Mouse (Mus musculus) heart, embryonic 15.5 days (tissue): ENCODE data around the gene Tm6sf1. TPM values are rescaled to one million over a fixed set of nuclear protein-coding genes. Genes with fewer than 3 reads are reported as not detected.
"Not testable (repeated sequence)": the region's sequence is repeated elsewhere in the genome, so short reads cannot be mapped to it uniquely, and the experiment has no call there.

Experiments used
- ATAC-seq: fragments of 200-750 bp; cut with Nextera tagmentation; replicated peaks from 2 replicates; pipeline ENCODE4 v1.8.0; 2017; ENCODE audit warnings: low read depth, moderate TSS enrichment; ENCODE audit not compliant: insufficient number of reproducible peaks, insufficient read depth, low FRiP score
- H3K27ac ChIP-seq: fragments of 300-500 bp; sonication (generic); 2 replicates; pipeline ENCODE4 v1.5.1; 2015; ENCODE audit warnings: mild to moderate bottlenecking, inconsistent platforms
- H3K27me3 ChIP-seq: fragments of 300-500 bp; sonication (generic); 2 replicates; pipeline ENCODE4 v1.6.1; 2015; ENCODE audit warnings: inconsistent platforms
- H3K36me3 ChIP-seq: fragments of 300-500 bp; sonication (generic); 2 replicates; pipeline ENCODE4 v1.6.1; 2015; ENCODE audit warnings: mild to moderate bottlenecking, inconsistent platforms
- H3K4me1 ChIP-seq: fragments of 300-500 bp; sonication (generic); replicated peaks from 2 replicates; pipeline ENCODE4 v1.6.1; 2015; ENCODE audit warnings: inconsistent platforms
- H3K4me2 ChIP-seq: fragments of 300-500 bp; sonication (generic); 2 replicates; pipeline ENCODE4 v1.6.1; 2015; ENCODE audit warnings: inconsistent platforms, mild to moderate bottlenecking, moderate library complexity
- H3K4me3 ChIP-seq: fragments of 300-500 bp; sonication (generic); 2 replicates; pipeline ENCODE4 v1.5.1; 2015; ENCODE audit warnings: mild to moderate bottlenecking, inconsistent platforms
- H3K9ac ChIP-seq: fragments of 300-500 bp; sonication (generic); 2 replicates; pipeline ENCODE4 v1.6.1; 2015; ENCODE audit warnings: mild to moderate bottlenecking, inconsistent platforms
- H3K9me3 ChIP-seq: fragments of 300-500 bp; sonication (generic); replicated peaks from 2 replicates; pipeline ENCODE4 v1.6.1; 2016; ENCODE audit warnings: inconsistent platforms
- WGBS: fragments of 180-500 bp; shearing (Covaris S2); methylation state at CpG from one replicate; pipeline ENCODE4 v1.1.7; 2015; ENCODE audit warnings: mixed read lengths; 5-methylcytosine and 5-hydroxymethylcytosine counted together
- polyA plus RNA-seq: library from polyadenylated mRNA; unstranded; fragments of >200 nt; fragmentation: Nextera tagmentation; extraction: Ambion mirVana; gene quantifications from 2 replicates; pipeline ENCODE4 v1.2.1, GENCODE M21; 2015

The Tm6sf1 gene
- 28.2 and 33.6 TPM in 2 replicates for polyA plus RNA-seq

DNA sequence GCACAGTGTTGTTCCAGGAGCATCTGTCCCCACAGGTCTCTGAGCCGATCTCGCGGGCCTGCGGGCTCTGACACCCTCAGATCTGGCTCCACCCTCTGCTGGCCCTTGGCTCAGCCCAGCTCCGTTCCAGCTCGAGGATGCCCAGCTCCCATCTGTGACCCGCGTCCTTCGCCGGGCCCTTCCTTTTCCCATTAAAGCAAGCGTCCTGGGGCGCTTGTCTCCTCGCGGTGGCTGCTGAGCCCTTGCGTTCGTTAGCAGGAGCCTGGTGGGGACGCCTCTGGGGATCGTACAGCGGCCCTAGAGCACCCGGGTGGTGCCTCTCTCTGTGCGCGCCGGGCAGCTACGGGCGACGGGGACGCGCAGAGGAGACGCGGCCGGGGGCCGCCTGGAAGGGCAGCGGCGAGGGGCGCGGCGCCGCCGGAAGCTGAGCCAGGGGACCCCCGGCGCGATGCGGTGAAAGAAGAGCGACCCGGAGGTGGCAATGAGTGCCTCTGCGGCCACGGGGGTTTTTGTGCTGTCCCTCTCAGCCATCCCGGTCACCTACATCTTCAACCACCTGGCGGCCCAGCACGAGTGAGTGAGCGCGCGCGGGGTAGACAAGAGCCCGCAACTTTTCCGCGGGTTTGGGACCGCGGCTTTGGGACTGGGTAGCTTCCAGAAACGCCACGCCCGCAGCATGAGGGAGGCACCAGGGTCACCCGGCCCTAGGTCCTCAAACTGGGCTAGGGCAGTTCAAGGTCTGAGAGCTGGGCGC lies at the start of gene Tm6sf1:
Tm6sf1 (plus strand) TSS at position 34 of the 754 bp plus-strand sequence.
- ATAC-seq = peak; percentile 53
- no peaks in the 10 kb centered on the region for H3K9me3 ChIP-seq
- H3K27me3 ChIP-seq = no peaks in the 10 kb centered on the region
- H3K36me3 ChIP-seq = no peaks in the 10 kb centered on the region
- WGBS = under 1% methylated on average over 64 of the region's 64 CpGs
- H3K9ac ChIP-seq = peak within 1 kb of the TSS; percentile 73
- peaks cover 61% of the 10 kb centered on the region for H3K4me1 ChIP-seq
- H3K4me2 ChIP-seq = peak within 1 kb of the TSS; percentile 92
- peak within 1 kb of the TSS; percentile 72 for H3K4me3 ChIP-seq
- peak within 1 kb of the TSS; percentile 60 for H3K27ac ChIP-seq

DNA sequence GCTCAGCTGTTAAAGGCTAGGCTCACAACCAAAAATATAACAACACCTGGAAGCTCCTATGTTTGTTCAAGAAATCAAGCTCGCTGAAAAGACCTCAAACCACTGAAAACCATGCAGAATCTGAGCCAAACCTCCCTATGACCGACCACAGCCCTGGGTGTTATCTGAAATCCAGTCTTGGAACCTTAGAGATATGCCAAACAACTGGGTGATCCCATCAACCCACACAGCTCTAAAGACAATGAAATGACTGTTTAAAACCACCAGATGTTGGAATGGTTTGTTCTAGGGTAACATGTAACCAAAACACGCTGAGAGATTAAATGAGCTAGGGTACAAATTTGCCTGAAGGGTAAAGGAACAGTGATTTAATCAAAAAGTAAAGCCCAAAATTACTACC lies 33.9 kb upstream of the Tm6sf1 start:
- H3K9ac ChIP-seq = peak overlapping the region; percentile 17; the same call in 1 of the 2 replicates
- 48% methylated on average over 3 of the region's 3 CpGs for WGBS
- H3K4me3 ChIP-seq = no peak overlapping the region
- peaks cover 38% of the 10 kb centered on the region for H3K4me1 ChIP-seq
- peak overlapping the region; percentile 65 for H3K27ac ChIP-seq
- ATAC-seq = no peak
- no peaks in the 10 kb centered on the region for H3K9me3 ChIP-seq
- H3K36me3 ChIP-seq = no peaks in the 10 kb centered on the region
- peak overlapping the region; percentile 41 for H3K4me2 ChIP-seq
- no peaks in the 10 kb centered on the region for H3K27me3 ChIP-seq

DNA sequence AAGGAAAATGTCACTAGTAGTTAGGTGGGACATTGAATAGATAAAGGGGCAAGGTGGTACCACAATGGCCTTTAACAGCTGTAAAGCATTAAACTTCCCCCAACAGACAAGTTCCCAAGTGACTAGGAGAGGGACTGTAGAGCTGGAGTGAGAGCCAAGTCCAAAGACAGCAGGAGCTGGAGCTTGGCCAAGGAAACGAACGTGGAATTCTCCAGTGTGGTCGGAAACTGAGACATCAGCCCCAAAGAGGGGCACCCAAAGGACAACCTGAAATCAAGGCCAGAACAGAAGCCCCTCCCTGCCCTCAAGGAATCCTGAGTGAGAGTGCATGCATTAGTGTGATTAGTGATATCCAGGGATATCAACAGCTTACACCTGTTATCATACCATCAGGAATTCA lies 33.4 kb upstream of the Tm6sf1 start:
- H3K9ac ChIP-seq = no peak overlapping the region
- peak overlapping the region; percentile 41 for H3K4me2 ChIP-seq

DNA sequence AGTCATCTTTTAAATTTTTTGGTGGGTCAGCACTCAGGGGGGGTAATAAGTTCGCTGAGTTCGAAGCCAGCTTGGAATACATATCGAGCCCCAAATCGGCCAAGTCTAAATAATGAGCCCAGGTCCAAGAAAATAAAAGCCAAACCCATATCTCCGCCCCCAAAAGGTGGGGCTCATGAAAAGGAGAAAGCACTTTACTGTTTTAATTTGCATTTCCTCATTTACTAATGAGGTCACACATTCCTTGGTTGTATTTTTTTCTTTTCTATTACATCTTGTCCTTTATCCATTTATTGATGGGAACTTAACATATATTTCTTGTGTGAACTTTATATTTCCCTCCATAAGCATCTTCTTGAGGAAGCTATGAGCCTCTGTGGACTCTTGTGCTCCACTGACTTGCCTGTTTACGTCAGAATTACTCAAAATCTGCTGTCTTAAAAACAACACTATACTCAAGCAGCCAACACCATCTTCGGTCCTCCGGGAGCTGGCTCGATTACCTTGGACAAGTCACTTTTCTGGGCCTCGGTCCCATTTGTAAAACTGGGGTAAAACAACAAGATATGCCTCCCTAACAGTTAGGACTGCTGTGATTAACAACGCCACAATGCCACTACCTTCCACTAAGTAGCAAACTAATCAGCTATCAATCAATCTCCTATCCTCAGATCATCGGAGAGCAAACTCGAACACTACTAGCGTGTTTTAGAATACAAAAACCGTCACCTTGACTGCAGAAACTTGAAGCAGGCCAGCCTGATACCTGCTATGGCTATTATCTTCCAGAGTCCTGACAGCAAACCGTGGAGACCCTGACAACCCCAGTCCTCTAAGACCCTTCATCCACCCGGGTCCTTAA lies 30.8 kb upstream of the Tm6sf1 start:
- Histone ChIP-seq H3K36me3 (no peaks in the 10 kb centered on the region), H3K4me1 (peaks cover 40% of the 10 kb centered on the region), H3K4me3 (peak overlapping the region; percentile 87), H3K4me2 (peak overlapping the region; percentile 81), H3K27ac (peak overlapping the region; percentile 98), H3K27me3 (no peaks in the 10 kb centered on the region), H3K9ac (peak overlapping the region; percentile 96), H3K9me3 (no peaks in the 10 kb centered on the region)
- ATAC-seq = no peak; the same call in 1 of the 2 replicates
- 22% methylated on average over 17 of the region's 17 CpGs for WGBS

More for the DNA sequence above, 33.4 kb upstream of the Tm6sf1 start:
- no peaks in the 10 kb centered on the region for H3K9me3 ChIP-seq
- no peaks in the 10 kb centered on the region for H3K27me3 ChIP-seq
- ATAC-seq = no peak
- peaks cover 40% of the 10 kb centered on the region for H3K4me1 ChIP-seq
- H3K27ac ChIP-seq = peak overlapping the region; percentile 65
- H3K4me3 ChIP-seq = peak overlapping the region; percentile 17; the same call in 1 of the 2 replicates
- H3K36me3 ChIP-seq = no peaks in the 10 kb centered on the region
- WGBS = 7% methylated on average over 3 of the region's 3 CpGs

DNA sequence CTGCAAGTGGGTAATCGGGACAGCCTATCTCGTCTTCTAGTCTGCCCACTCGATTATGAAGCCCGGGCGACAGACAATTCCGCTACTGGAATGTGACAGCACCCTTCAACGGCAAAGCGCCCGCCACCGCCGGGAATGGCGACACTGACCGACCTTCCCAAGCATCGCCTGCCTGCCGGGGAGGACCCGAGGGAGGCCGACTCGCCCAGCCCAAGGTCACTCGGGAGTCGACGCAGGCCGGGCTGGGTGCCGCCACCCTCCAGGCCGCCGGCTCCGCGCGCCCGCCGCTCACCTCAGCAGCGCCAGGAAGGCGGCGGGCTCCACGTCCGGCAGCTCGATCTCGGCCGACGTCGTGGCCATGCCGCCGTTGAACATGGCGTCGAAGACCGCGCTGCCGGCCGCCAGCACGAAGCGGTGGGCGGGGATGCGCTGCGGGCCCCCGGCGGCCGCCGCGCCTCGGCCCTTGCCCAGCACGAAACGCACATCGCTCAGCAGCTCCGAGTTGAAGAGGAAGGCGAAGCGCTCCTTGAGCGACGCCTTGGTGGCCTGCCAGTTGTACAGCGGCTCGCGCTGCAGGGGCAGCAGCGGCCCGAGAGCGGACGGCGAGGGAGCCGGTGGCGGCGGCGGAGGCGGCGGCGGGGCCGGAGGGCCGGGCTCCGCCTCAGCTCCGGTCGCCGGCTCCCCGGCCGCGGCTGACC lies 30.0 kb upstream of the Tm6sf1 start:
- Histone ChIP-seq H3K4me2 (peak overlapping the region; percentile 81), H3K27me3 (no peaks in the 10 kb centered on the region), H3K36me3 (no peaks in the 10 kb centered on the region), H3K9me3 (no peaks in the 10 kb centered on the region), H3K27ac (peak overlapping the region; percentile 98), H3K4me3 (peak overlapping the region; percentile 87), H3K4me1 (peaks cover 40% of the 10 kb centered on the region), H3K9ac (peak overlapping the region; percentile 96)
- ATAC-seq = peak; percentile 70
- under 1% methylated on average over 76 of the region's 91 CpGs for WGBS

DNA sequence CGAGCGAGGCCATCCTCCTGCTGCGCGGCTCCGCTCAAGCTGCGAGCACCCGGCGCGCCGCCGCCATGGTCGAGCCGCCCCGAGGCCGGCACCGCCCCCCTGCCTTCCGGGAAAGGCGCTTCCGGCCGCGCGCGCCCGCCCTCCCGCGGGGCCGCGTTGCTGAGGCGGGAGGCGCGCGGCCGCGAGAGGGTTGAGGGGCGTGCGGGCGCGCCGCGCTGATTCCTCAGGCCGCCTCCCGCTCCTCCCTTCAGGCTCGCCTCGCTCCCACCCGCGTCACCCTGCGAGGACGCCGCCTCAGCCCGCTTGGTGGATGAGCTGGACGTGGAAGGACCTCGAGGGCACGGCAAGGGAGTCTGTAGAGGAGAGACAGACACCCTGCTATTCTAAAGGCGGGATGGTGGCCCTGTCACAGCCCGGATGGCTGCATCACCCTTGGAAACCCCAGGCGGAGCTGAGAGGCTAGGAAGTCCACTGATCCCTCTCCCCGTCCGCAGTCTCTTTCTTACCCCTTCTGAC lies 29.4 kb upstream of the Tm6sf1 start, which contains the start of gene Btbd1:
Btbd1 (minus strand) TSS at position 53 of the 516 bp plus-strand sequence.
- Histone ChIP-seq H3K36me3 (no peaks in the 10 kb centered on the region), H3K4me3 (peak within 1 kb of the TSS; percentile 87), H3K9me3 (no peaks in the 10 kb centered on the region), H3K9ac (peak within 1 kb of the TSS; percentile 96), H3K27ac (peak within 1 kb of the TSS; percentile 98), H3K27me3 (no peaks in the 10 kb centered on the region), H3K4me1 (peaks cover 37% of the 10 kb centered on the region), H3K4me2 (peak within 1 kb of the TSS; percentile 81)
- WGBS = 2% methylated on average over 56 of the region's 58 CpGs
- ATAC-seq = peak; percentile 91

DNA sequence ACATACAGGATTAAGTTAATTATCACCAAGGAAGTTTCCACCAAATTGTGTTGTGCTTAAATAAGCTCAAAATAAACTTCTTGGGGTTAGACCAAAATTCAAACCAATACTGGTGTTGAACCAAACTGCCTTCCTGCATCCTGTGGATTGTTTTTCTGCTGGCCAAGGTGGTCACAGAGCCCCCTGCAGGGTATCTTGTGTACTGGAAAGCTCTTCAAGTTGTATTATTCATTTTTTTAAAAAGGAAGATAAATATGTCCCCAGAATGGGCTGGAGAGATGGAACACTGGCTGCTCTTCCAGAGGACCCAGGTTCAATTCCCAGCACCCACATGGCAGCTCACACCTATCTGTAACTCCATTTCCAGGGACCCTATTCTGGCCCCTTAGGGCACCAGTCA lies 24.0 kb upstream of the Tm6sf1 start:
- H3K9ac ChIP-seq = no peak overlapping the region
- no peak for ATAC-seq
- no peak overlapping the region for H3K4me3 ChIP-seq
- H3K4me1 ChIP-seq = peaks cover 2% of the 10 kb centered on the region
- H3K4me2 ChIP-seq = no peak overlapping the region
- H3K9me3 ChIP-seq = no peaks in the 10 kb centered on the region; the same call in 1 of the 2 replicates
- H3K27me3 ChIP-seq = no peaks in the 10 kb centered on the region
- no peak overlapping the region for H3K27ac ChIP-seq
- H3K36me3 ChIP-seq = no peaks in the 10 kb centered on the region

DNA sequence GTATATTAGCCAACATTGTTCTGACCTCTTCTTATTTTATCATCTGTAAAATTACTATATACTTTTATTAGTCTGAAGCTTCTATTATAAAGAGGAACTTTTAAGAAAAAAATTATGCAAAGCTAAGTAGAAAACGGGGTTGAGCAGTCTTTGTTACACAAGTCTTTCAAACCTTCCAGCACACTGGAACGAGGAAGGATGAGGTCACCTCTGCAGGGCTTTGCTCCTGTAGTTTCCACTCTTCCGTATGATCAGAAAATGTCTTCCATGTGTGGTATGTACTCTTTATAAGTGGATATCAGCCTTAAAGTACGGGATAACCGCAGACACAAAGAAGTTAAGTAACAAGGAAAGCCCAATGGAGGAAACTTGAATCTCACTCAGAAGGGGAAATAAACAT lies 23.4 kb upstream of the Tm6sf1 start:
- H3K4me3 ChIP-seq = no peak overlapping the region
- no peak overlapping the region for H3K27ac ChIP-seq
- no peaks in the 10 kb centered on the region; the same call in 1 of the 2 replicates for H3K9me3 ChIP-seq
- WGBS = 84% methylated on average over 5 of the region's 5 CpGs
- H3K36me3 ChIP-seq = no peaks in the 10 kb centered on the region
- no peak overlapping the region for H3K9ac ChIP-seq
- no peak for ATAC-seq
- H3K4me2 ChIP-seq = no peak overlapping the region
- H3K4me1 ChIP-seq = peaks cover 3% of the 10 kb centered on the region
- H3K27me3 ChIP-seq = no peaks in the 10 kb centered on the region

DNA sequence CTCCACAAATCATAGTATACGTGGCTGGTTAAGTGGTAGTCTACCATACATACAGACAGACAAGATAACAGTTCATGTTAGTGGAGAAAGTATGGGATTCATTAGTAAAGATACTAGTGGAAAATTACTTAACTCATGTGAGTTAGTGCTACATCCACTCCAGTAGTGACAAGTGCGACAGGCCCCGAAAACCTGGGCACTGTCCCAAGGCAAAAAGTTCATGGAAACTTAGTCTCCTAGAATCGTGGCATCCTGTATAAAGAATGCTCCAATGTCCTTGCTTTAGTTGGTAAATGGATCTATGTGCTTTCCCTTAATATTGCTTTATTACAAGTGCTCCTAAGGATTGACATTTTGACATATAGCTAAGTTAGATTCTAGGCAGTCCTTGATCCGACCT lies 21.0 kb upstream of the Tm6sf1 start:
- H3K27ac ChIP-seq, ATAC-seq, H3K27me3 ChIP-seq, H3K9me3 ChIP-seq, H3K9ac ChIP-seq, H3K4me3 ChIP-seq, H3K36me3 ChIP-seq, H3K4me2 ChIP-seq: not testable (repeated sequence)
- 74% methylated on average over 5 of the region's 5 CpGs for WGBS
- H3K4me1 ChIP-seq = peaks cover 11% of the 10 kb centered on the region

DNA sequence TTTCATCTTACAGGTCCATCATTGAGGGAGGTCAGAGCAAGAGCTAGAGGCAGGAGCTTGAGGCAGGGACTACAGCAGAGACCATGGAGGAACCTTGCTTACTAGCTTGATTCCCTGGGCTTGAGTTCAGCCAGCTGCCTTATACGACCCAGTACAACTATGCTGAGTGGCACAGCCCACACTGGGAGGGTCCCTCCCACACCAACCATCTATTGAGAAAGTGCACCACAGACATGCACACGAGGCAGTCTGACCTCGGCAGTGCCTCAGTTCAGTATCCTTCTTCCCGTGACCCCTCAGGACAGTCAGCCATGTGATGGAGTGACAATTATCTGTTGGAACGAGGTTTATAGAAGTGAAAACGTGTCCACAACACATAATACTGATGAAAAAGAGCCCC lies 19.1 kb upstream of the Tm6sf1 start:
- no peak overlapping the region for H3K27ac ChIP-seq
- H3K9me3 ChIP-seq = no peaks in the 10 kb centered on the region; the same call in 1 of the 2 replicates
- ATAC-seq = no peak
- H3K4me3 ChIP-seq = no peak overlapping the region
- no peaks in the 10 kb centered on the region for H3K27me3 ChIP-seq
- H3K9ac ChIP-seq = no peak overlapping the region
- H3K36me3 ChIP-seq = no peaks in the 10 kb centered on the region
- peaks cover 11% of the 10 kb centered on the region for H3K4me1 ChIP-seq
- 66% methylated on average over 6 of the region's 6 CpGs for WGBS
- H3K4me2 ChIP-seq = no peak overlapping the region
